Mouse (Mus musculus): ENCODE measurements at regions not wholly inside any gene's neighbourhood (a gene's known extent, or its start where the extent isn't known, plus 50 kb on each side); places are given as distances from the start of the nearest gene placed in this dataset.

DNA sequence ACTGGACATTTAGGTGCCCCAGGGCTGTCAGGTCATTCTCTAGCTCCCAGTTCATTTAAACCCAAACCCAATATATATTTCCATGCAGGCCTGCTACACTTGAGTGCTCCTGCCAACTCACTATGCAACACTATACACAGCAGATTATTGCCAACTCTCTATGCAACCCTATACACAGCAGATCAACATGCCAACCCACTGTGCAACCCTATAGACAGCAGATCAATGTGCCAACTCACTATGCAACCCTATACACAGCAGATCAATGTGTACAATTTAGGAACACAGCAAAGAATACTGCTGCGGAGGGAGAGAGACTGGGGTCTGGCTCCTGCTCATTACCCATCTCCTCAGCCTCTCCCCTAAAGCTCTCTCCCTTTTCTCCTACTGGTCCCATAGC lies 215.7 kb upstream of the Cadm1 start:
- no peak for TF ChIP-seq CTCF (conservative IDR thresholded peaks at IDR 0.05; ENCODE audit: low read length)
- no peak for TF ChIP-seq POU5F1 (IDR thresholded peaks at IDR 0.05; ENCODE audit: borderline replicate concordance, low read length)
- no peak for TF ChIP-seq NANOG (IDR thresholded peaks at IDR 0.05; ENCODE audit: borderline replicate concordance, low read length)

Measured in E14TG2a.4 (cell line).